Mouse (Mus musculus) myocyte (in vitro differentiated cells): ENCODE results near the gene Bcl2.

ENCODE experiments used
- CEBPB ChIP-seq: IDR thresholded peaks from 2 replicates; pipeline ENCODE4 v1.6.1; 2011; ENCODE audit warnings: mild to moderate bottlenecking, moderate library complexity; ENCODE audit not compliant: poor library complexity, insufficient read depth, severe bottlenecking
- E2F4 ChIP-seq: IDR thresholded peaks from one replicate; pipeline ENCODE4 v1.6.1; 2011; ENCODE audit warnings: mild to moderate bottlenecking, control low read depth, moderate library complexity; ENCODE audit not compliant: insufficient read depth
- MAX ChIP-seq: IDR thresholded peaks from one replicate; pipeline ENCODE4 v1.6.1; 2011; ENCODE audit warnings: low read depth, mild to moderate bottlenecking, control low read depth
- MYOD1 ChIP-seq, 3 experiments: IDR thresholded peaks; one replicate each; pipeline ENCODE4 v1.6.1; 2011; ENCODE audit warnings: control low read depth in 2 of 3, low read depth in 2 of 3, mild to moderate bottlenecking in 2 of 3, moderate library complexity in 1 of 3; ENCODE audit not compliant: insufficient read length in 2 of 3, control insufficient read depth in 1 of 3
- MYOG ChIP-seq, 3 experiments: IDR thresholded peaks; one replicate each; pipeline ENCODE4 v1.6.1; 2011; ENCODE audit warnings: control low read depth in 2 of 3, low read depth in 2 of 3, mild to moderate bottlenecking in 2 of 3; ENCODE audit not compliant: insufficient read length in 2 of 3, control insufficient read depth in 1 of 3, insufficient read depth in 1 of 3
- POLR2A ChIP-seq: IDR thresholded peaks from one replicate; pipeline ENCODE4 v1.6.1; 2011; ENCODE audit warnings: low read depth, mild to moderate bottlenecking, control low read depth, moderate library complexity; ENCODE audit not compliant: insufficient read length
- POLR2AphosphoS2 ChIP-seq: IDR thresholded peaks from one replicate; pipeline ENCODE4 v1.6.1; 2011; ENCODE audit warnings: low read depth, control low read depth; ENCODE audit not compliant: insufficient read length
- REST ChIP-seq: IDR thresholded peaks from one replicate; pipeline ENCODE4 v1.6.1; 2011; ENCODE audit warnings: mild to moderate bottlenecking, control low read depth, moderate library complexity; ENCODE audit not compliant: insufficient read depth, insufficient read length
- TCF12 ChIP-seq: IDR thresholded peaks from one replicate; pipeline ENCODE4 v1.6.1; 2011; ENCODE audit warnings: mild to moderate bottlenecking, control low read depth; ENCODE audit not compliant: poor library complexity, insufficient read depth, severe bottlenecking
- TCF3 ChIP-seq: IDR thresholded peaks from one replicate; pipeline ENCODE4 v1.6.1; 2011; ENCODE audit warnings: low read depth, control low read depth; ENCODE audit not compliant: insufficient read length
- USF1 ChIP-seq: IDR thresholded peaks from one replicate; pipeline ENCODE4 v1.6.1; 2011; ENCODE audit warnings: low read depth, mild to moderate bottlenecking, control low read depth, moderate library complexity

DNA sequence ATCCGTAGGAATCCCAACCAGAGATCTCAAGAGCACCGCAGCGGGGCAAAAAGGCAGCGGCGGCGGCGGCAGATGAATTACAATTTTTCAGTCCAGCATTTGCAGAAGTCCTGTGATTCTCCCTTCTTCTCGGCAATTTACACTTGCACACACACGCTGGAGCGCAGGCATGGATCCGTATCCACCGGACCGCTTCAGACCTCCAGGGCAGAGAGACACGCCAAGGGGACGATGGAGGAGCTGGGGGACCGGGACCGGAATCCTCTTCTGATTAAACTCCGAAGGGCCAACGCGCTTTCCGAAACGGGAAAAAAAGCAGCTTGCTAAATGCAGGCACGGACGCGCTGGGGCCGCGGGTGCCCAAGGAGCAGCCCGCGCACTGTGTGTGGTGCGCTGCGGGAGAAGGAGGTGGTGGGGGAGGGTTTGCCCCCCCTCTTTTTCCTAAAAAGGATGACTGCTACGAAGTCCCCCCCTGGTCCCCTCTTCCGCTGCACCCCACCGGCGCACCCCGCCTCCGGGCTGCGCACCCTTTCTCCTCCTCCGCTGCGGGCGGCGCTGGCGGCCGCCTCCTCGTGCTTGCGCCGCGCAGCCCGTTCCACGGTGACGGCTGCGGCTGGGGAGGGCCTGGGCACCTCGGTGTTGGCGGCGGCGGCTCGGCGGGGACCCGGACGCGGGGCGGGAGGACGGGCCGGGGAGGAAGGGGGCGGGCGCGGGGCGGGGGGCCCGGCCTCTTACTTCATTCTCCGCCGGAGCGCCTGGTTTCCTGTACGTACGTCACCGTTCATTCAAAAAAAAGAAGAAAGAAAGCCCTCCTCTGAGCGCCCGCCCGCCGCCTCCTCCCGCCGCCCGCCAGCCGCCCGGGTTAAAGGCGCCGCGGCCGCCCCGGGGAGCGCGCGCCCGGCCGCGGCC is at the start of gene Bcl2:
- TF ChIP-seq POLR2A = peak; percentile 53
- TF ChIP-seq TCF3 = no peak
- TF ChIP-seq TCF12 = no peak
- TF ChIP-seq CEBPB = no peak
- TF ChIP-seq MAX = no peak
- no peak for TF ChIP-seq E2F4
- peak; percentile 33 for TF ChIP-seq POLR2AphosphoS2
- peak in 1 of 3 experiments; percentile 9 for TF ChIP-seq MYOG (IDR thresholded peaks at IDR 0.05; ENCODE audit: control insufficient read depth in 1 of 3, insufficient read depth in 1 of 3, insufficient read length in 2 of 3, low read depth in 2 of 3)
- peak in 1 of 3 experiments; percentile 17 for TF ChIP-seq MYOD1 (IDR thresholded peaks at IDR 0.05; ENCODE audit: control insufficient read depth in 1 of 3, insufficient read length in 2 of 3, low read depth in 2 of 3)
- no peak for TF ChIP-seq USF1
- no peak for TF ChIP-seq REST
